Mouse (Mus musculus) adrenal gland, postnatal 10 days (tissue): ENCODE measurements around the gene Miga1. TPM values are rescaled to one million over a fixed set of nuclear protein-coding genes. Genes with fewer than 3 reads are reported as not detected.
"Not testable (repeated sequence)": the region's sequence is repeated elsewhere in the genome, so short reads cannot be mapped to it uniquely, and the experiment has no call there.

Experiments
- DNase-seq: peaks from one replicate; pipeline ENCODE4 v3.0.0; 2021; ENCODE audit warnings: mixed read lengths
- total RNA-seq, 2 experiments: library from RNA; stranded (reverse); gene quantifications; 2 replicates each; pipeline ENCODE4 v1.2.3; 2021

The Miga1 gene
- total RNA-seq, 2 experiments from 2014 or later, result 11.3 to 11.8 TPM

GRCm38 (mm10) chr3:152321765-152322547 lies 18.3 kb downstream of the Miga1 start:
- no peak for DNase-seq

GRCm38 (mm10) chr3:152320972-152321645 lies 19.1 kb downstream of the Miga1 start:
- no peak for DNase-seq

GRCm38 (mm10) chr3:152316447-152317173 lies 23.6 kb downstream of the Miga1 start:
- DNase-seq, result not testable (repeated sequence)

GRCm38 (mm10) chr3:152315613-152316012 lies 24.6 kb downstream of the Miga1 start:
- DNase-seq, result peak; percentile 88

GRCm38 (mm10) chr3:152314666-152315065 lies 25.5 kb downstream of the Miga1 start:
- not testable (repeated sequence) for DNase-seq

GRCm38 (mm10) chr3:152309250-152309645 lies 31.0 kb downstream of the Miga1 start:
- no peak for DNase-seq

GRCm38 (mm10) chr3:152308485-152309249 lies 31.5 kb downstream of the Miga1 start:
- DNase-seq, result peak; percentile 41

- no peak for DNase-seq
Measured at GRCm38 (mm10) chr3:152305971-152306370, 34.2 kb downstream of the Miga1 start.

GRCm38 (mm10) chr3:152305080-152305479 lies 35.1 kb downstream of the Miga1 start:
- DNase-seq, result no peak

- DNase-seq, result no peak
Measured at GRCm38 (mm10) chr3:152304093-152304815, 36.0 kb downstream of the Miga1 start.

GRCm38 (mm10) chr3:152302991-152303390 lies 37.2 kb downstream of the Miga1 start:
- DNase-seq, result no peak

- no peak for DNase-seq
Measured at GRCm38 (mm10) chr3:152300376-152301337, 39.5 kb downstream of the Miga1 start.

- DNase-seq, result no peak
Measured at GRCm38 (mm10) chr3:152295896-152296295, 44.3 kb downstream of the Miga1 start.

- no peak for DNase-seq
Measured at GRCm38 (mm10) chr3:152294400-152294799, 45.8 kb downstream of the Miga1 start.

GRCm38 (mm10) chr3:152293530-152294181 lies 46.6 kb downstream of the Miga1 start:
- no peak for DNase-seq

GRCm38 (mm10) chr3:152291895-152292294 lies 48.3 kb downstream of the Miga1 start:
- no peak for DNase-seq

- no peak for DNase-seq
Measured at GRCm38 (mm10) chr3:152290175-152290798, 49.9 kb downstream of the Miga1 start.

GRCm38 (mm10) chr3:152288740-152289139 lies 51.5 kb downstream of the Miga1 start:
- DNase-seq, result peak; percentile 79

GRCm38 (mm10) chr3:152288276-152288675 lies 51.9 kb downstream of the Miga1 start:
- no peak for DNase-seq
